Mouse (Mus musculus): Measurements from ENCODE around the gene Uqcc1. TPM values are rescaled to one million over a fixed set of nuclear protein-coding genes. Genes with fewer than 3 reads are reported as not detected.

The Uqcc1 gene
- total RNA-seq, 2 experiments from 2014 or later, result 248 to 268 TPM

DNA sequence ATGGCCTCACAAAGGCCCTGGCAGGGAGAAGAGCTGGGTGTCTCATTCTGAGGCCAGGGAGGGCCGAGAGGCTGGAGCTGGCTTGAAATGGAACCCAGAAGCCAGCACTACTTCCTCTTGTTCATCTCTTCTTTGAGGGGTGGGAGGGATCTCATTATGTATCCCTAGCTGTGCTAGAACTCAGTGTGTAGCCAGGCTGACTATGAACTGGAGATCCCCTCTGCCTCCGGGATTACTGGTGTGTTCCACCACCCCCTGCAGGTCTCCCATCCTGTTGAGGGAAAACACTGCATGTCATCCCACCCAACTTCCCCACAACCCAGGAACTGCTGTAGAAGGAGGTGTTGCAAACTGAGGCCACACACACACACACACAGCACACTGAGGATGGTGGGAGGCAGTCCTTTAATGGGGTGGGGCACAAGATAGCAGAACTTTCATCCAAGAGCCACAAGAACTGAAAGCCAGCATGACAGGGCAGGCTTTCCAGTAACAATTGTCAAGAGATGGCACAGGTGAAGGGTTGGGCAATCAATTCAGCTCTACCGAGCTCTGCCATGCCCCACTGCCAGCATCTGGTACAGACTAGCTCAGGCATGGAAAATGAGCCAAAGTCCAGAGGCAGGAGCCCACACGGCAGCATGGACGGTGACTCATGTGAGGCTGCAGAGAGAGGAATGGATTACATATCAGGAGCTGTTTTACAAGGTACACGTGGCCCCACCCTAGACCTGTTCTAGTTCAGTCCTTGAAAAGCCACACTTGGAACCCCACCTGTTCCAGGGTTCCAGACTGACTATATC, 110.5 kb downstream of the Uqcc1 start:
- intact Hi-C loops (cut with DNase I), result no loop called here
- no peak for DNase-seq (ENCODE audit: low spot score)

DNA sequence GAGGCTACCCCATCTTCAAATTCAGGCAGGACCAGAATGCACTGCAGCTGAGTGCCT, 110.9 kb downstream of the Uqcc1 start, which contains the start of gene BC029722:
TSS of gene BC029722 (minus strand) at position 35 of the 57 bp plus-strand sequence.
- no peak for DNase-seq (ENCODE audit: low spot score)
- intact Hi-C loops (cut with DNase I), result no loop called here

DNA sequence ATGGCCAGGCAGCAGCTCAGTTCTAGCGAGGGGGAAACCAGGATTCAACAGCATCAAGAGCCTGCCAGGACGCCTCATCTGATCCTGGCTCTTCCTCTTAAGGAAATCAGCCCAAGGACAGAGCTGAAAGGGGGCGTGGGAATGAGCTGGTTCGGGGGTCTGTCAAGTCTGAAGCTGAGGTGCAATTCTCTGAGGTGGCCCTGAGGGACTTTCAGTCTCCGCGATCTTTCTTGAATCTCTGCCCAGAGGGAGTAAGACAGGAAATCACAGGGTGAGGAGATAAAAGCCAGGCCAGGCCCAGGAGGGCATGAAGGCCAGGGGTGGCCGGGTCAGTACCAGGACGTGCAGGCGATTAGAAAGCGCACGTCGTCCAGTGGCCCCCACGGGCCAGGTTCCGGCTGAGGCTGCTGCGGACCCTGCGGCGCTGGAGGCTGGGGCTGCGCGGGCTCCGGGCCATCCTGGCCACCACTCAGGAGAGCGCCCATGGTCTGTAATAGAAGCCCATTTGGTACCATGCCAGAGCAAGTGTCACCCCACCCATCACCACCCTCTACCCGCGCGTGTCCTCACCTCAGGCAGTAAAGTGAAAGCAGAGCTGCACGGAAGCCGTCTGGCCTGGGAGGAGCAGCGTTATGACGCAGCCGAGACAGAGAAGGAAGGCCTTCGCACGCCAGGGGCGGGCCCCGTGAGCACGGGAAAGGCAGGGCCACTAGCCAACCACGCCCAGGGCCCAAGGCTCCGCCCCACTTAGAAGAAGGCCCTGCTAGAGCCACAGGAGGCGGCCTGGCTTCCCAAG, 111.3 kb downstream of the Uqcc1 start:
- intact Hi-C loops (cut with DNase I), result no loop called here
- DNase-seq (ENCODE audit: low spot score), result peak; percentile 94

DNA sequence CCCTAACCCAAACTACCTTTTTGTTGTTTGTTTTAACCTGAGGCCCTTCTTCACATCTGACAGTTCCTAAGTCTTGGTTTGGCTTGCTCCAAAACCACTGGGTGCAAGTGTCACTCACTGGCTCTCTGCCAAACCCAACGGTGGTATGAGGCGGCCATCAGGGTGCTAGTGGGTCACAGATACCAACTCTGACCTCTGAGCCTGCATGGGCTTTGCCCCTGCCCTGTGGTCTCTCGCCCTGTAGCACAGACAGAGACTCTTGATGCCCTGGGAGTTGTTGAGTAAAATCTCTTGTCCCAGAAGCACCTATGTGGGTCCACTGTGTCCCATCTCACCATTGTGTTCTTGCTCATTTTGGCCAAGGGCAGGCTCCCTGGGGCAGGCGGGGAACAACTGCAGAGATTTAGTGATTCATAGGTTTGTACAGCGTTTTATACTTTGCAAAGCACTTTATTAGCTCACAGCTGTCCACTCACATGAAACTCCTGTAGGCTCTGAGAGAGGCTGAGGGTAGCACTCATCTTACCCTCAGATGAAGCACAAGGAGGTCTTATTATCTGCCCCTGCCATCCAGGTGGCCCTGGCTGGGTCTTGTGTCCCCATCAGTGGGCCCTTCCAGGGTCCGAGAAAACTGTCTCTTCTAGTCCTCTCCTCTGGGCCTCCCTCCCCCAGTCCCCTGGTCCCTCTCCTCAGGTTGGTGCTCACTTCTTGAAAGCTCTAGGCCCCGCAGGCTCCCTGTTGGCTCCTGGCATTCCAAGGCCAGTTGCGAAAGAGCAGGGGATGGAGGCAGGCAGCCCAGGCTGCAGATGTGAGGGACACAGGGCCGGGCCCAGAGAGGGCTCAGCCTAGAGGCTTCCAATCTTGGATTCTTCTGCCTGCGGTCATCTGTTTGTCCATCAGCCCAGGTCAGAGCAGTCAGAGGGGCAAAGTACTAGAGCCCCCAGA, 112.5 kb downstream of the Uqcc1 start:
- peak; percentile 46 for DNase-seq (ENCODE audit: low spot score)
- intact Hi-C loops (cut with DNase I), result no loop called here

DNA sequence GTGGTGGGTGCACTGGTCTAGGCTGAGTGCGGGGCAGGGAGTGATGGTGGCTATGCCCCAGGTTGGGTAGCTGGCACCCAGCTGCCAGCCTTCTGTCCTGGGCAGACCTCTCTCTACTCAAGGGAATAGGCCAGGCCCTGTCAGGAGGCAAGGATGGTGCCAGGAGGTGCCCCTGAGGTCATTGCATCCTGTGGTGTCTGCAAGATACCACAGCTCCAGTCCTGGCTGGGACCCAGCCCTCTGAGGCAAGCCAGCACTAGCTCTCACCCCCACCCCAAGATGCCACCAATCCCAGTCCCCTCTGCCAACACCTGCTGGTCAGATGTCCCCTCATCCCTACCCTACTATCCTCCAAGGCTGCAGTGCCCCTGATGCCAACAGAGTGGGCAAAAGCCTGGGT, 113.9 kb downstream of the Uqcc1 start:
- no peak for DNase-seq (ENCODE audit: low spot score)
- intact Hi-C loops (cut with DNase I), result no loop called here

DNA sequence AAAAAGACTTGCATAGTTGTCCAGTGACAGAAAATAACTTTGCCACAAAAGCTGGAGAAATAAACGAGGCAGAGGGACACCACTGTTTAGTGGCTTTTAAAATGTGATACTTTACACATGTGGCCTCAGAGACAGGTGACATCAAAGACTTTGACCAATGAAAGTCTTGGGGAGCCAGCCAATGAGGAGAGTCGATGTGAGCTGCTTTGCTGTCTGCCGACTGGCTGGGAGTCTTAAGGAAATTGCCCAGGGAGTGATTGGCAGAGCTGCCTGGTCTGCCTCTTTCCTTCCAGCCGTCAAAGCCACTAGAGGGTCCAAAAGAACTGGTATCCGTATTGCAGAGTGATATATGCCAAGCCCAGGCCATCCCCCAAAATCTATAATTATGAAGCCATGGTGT, 115.3 kb downstream of the Uqcc1 start:
- no peak for DNase-seq (ENCODE audit: low spot score)
- intact Hi-C loops (cut with DNase I), result loop anchor here (5.0 kb wide), 1 partner anchor 118 kb away; no protein-coding TSS in a partner anchor

- intact Hi-C loops (cut with DNase I), result loop anchor here (5.0 kb wide), 1 partner anchor 115 kb away; no protein-coding TSS in a partner anchor
- no peak for DNase-seq (ENCODE audit: low spot score)
These were observed 117.5 kb downstream of the Uqcc1 start for GRCm38 (mm10) chr2:155812637-155813036.

GRCm38 (mm10) chr2:155811821-155812396, 118.2 kb downstream of the Uqcc1 start:
- DNase-seq (ENCODE audit: low spot score), result no peak
- intact Hi-C loops (cut with DNase I), result loop anchor here (5.0 kb wide), 1 partner anchor 115 kb away; no protein-coding TSS in a partner anchor

DNA sequence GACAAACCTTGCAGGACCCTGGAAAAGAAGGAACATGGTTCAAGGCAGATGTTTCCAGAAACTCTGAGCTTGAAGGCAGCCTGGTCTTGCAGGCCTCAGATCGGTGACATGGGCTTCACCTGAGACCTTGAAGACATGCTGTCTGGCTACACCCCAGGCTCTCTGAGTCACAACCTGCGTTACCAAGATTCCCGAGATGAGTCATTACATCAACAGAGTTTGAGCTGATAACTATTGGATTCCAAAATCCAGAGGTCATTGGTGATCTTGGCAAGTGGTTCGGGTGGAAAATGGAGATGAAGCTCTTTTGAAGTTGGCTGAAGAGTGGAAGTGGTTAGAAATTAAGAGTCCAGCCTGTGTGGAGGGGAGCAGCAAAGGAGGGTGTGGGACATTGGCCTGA, 120.5 kb downstream of the Uqcc1 start:
- intact Hi-C loops (cut with DNase I), result loop anchor here (5.0 kb wide), 1 partner anchor 112 kb away; no protein-coding TSS in a partner anchor
- DNase-seq (ENCODE audit: low spot score), result no peak

GRCm38 (mm10) chr2:155807408-155807807, 122.7 kb downstream of the Uqcc1 start:
- intact Hi-C loops (cut with DNase I), result no loop called here
- DNase-seq (ENCODE audit: low spot score), result no peak

DNA sequence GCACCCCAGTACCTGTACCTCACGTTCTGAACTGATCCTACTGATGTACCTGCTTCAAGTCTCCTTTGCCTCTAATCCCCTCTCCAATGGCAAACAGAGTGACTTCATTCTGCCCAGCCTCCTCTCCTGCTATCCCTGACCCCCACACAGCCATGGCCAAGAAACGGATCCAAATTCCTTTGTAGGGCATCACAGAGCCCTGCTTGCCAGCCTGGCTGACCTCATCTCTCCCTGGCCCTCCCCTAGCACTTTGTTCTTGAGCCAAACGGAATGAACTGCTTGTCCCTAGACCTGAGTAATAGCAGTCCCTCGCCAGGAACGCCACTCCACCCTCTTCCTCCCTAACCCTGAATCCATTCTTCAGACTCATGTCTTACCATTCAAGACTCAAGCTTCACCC, 123.6 kb downstream of the Uqcc1 start:
- intact Hi-C loops (cut with DNase I), result no loop called here
- DNase-seq (ENCODE audit: low spot score), result no peak

GRCm38 (mm10) chr2:155805925-155806255, 124.2 kb downstream of the Uqcc1 start:
- DNase-seq (ENCODE audit: low spot score), result no peak
- intact Hi-C loops (cut with DNase I), result no loop called here

- DNase-seq (ENCODE audit: low spot score), result no peak
- intact Hi-C loops (cut with DNase I), result no loop called here
These were observed 124.7 kb downstream of the Uqcc1 start for GRCm38 (mm10) chr2:155805231-155805924.

DNA sequence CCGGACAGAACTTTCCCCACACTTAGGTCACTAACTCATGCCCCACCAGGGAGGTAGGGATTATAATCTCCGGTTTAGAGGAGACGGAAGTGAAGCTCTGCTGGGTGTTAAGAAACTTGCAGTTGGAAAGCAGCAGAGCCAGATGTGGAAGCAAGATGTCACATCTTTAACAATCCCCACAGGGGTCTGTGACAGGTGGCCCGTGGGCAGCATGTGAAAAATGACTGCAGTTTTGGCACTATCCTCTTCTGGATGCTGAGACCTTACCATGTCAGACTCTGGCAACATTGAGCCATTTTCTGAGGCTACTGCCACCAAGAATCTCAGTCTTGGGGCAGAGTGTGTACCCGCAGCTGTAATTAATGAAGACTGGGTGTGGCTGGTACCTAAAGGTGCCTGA, 126.1 kb downstream of the Uqcc1 start:
- intact Hi-C loops (cut with DNase I), result no loop called here
- no peak for DNase-seq (ENCODE audit: low spot score)

- intact Hi-C loops (cut with DNase I), result no loop called here
- DNase-seq (ENCODE audit: low spot score), result no peak
These were observed 127.3 kb downstream of the Uqcc1 start for GRCm38 (mm10) chr2:155802761-155803160.

DNA sequence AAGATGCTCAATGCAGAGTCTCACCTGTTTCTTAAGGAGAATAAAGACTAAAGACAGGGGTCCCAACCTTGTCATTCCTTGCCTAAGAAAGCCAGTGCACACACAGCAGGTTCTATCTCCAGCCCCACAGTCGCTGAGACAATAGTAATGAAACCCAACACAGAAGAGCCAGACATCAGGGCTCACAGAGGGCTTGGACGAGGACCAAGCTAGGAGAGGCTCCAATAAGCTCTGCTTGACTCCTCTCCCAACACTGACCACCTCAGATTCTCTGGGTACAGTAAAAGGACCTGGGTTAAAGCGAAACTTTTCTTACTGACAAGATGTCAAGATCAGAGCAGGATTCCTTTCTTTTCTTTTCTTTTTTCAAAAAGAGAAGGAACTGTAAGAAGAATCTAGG, 131.5 kb downstream of the Uqcc1 start:
- no peak for DNase-seq (ENCODE audit: low spot score)
- intact Hi-C loops (cut with DNase I), result no loop called here
